Mouse (Mus musculus) limb, embryonic 12.5 days (tissue): ENCODE data around the gene Dtl. TPM values are rescaled to one million over a fixed set of nuclear protein-coding genes. Genes with fewer than 3 reads are reported as not detected.
"Not testable (repeated sequence)": the region's sequence is repeated elsewhere in the genome, so short reads cannot be mapped to it uniquely, and the experiment has no call there.

Source experiments
- ATAC-seq: fragments of 200-750 bp; cut with Nextera tagmentation; 2 replicates; pipeline ENCODE4 v1.8.0; 2017; ENCODE audit warnings: low read depth, moderate TSS enrichment; ENCODE audit not compliant: insufficient number of reproducible peaks, insufficient read depth, low FRiP score, low TSS enrichment
- H3K27ac ChIP-seq: fragments of 300-500 bp; sonication (generic); 2 replicates; pipeline ENCODE4 v1.5.1; 2016; ENCODE audit warnings: mild to moderate bottlenecking, moderate library complexity
- H3K27me3 ChIP-seq: fragments of 300-500 bp; sonication (generic); 2 replicates; pipeline ENCODE4 v1.6.1; 2016; ENCODE audit warnings: mild to moderate bottlenecking, moderate library complexity
- H3K36me3 ChIP-seq: fragments of 300-500 bp; sonication (generic); 2 replicates; pipeline ENCODE4 v1.6.1; 2016; ENCODE audit warnings: mild to moderate bottlenecking, moderate library complexity
- H3K4me1 ChIP-seq: fragments of 300-500 bp; sonication (generic); replicated peaks from 2 replicates; pipeline ENCODE4 v1.6.1; 2016
- H3K4me2 ChIP-seq: fragments of 300-500 bp; sonication (generic); 2 replicates; pipeline ENCODE4 v1.6.1; 2016; ENCODE audit warnings: mild to moderate bottlenecking, moderate library complexity
- H3K4me3 ChIP-seq: fragments of 300-500 bp; sonication (generic); replicated peaks from 2 replicates; pipeline ENCODE4 v1.5.1; 2016; ENCODE audit warnings: mild to moderate bottlenecking
- H3K9ac ChIP-seq: fragments of 300-500 bp; sonication (generic); replicated peaks from 2 replicates; pipeline ENCODE4 v1.6.1; 2016; ENCODE audit warnings: mild to moderate bottlenecking, moderate library complexity
- H3K9me3 ChIP-seq: fragments of 300-500 bp; sonication (generic); 2 replicates; pipeline ENCODE4 v1.6.1; 2016; ENCODE audit warnings: mild to moderate bottlenecking, moderate library complexity
- WGBS: fragments of 180-500 bp; shearing (Covaris S2); methylation state at CpG from one replicate; pipeline ENCODE4 v1.1.7; 2016; 5-methylcytosine and 5-hydroxymethylcytosine counted together
- polyA plus RNA-seq: library from polyadenylated mRNA; unstranded; fragments of >200 nt; fragmentation: Nextera tagmentation; extraction: Ambion mirVana; gene quantifications from 2 replicates; pipeline ENCODE4 v1.2.1, GENCODE M21; 2016

Dtl gene
- polyA plus RNA-seq, 1 experiment from 2014 or later = 91.4 TPM

GRCm38 (mm10) chr1:191519329-191520066, 55.8 kb downstream of the Dtl start:
- Histone ChIP-seq H3K9me3 (no peaks in the 10 kb centered on the region), H3K27me3 (no peaks in the 10 kb centered on the region), H3K27ac (no peak overlapping the region), H3K4me2 (no peak overlapping the region), H3K9ac (no peak overlapping the region), H3K36me3 (no peaks in the 10 kb centered on the region), H3K4me3 (no peak overlapping the region), H3K4me1 (0 out of 2 replicates have a peak, but pooled peaks cover 3% of the 10 kb centered on the region)
- ATAC-seq = no peak
- WGBS = 88% methylated on average over 4 of the region's 4 CpGs

GRCm38 (mm10) chr1:191518911-191519310, 56.4 kb downstream of the Dtl start:
- H3K27me3 ChIP-seq = no peaks in the 10 kb centered on the region
- no peak for ATAC-seq
- 96% methylated on average over 4 of the region's 4 CpGs for WGBS

GRCm38 (mm10) chr1:191517969-191518368, 57.4 kb downstream of the Dtl start:
- no peaks in the 10 kb centered on the region for H3K27me3 ChIP-seq
- no peaks in the 10 kb centered on the region for H3K36me3 ChIP-seq
- 82% methylated on average over 5 of the region's 5 CpGs for WGBS
- no peak overlapping the region for H3K27ac ChIP-seq
- H3K4me1 ChIP-seq = 0 out of 2 replicates have a peak, but pooled peaks cover 3% of the 10 kb centered on the region
- H3K4me3 ChIP-seq = no peak overlapping the region
- ATAC-seq = no peak
- H3K9ac ChIP-seq = no peak overlapping the region
- H3K4me2 ChIP-seq = no peak overlapping the region
- no peaks in the 10 kb centered on the region for H3K9me3 ChIP-seq

More at GRCm38 (mm10) chr1:191518911-191519310, 56.4 kb downstream of the Dtl start:
- Histone ChIP-seq H3K4me3 (no peak overlapping the region), H3K4me1 (0 out of 2 replicates have a peak, but pooled peaks cover 3% of the 10 kb centered on the region), H3K36me3 (no peaks in the 10 kb centered on the region), H3K27ac (no peak overlapping the region), H3K9ac (no peak overlapping the region), H3K9me3 (no peaks in the 10 kb centered on the region), H3K4me2 (no peak overlapping the region)

GRCm38 (mm10) chr1:191517056-191517455, 58.3 kb downstream of the Dtl start:
- Histone ChIP-seq H3K4me1 (0 out of 2 replicates have a peak, but pooled peaks cover 3% of the 10 kb centered on the region), H3K36me3 (no peaks in the 10 kb centered on the region), H3K27me3 (no peaks in the 10 kb centered on the region), H3K9me3 (no peaks in the 10 kb centered on the region), H3K9ac (no peak overlapping the region), H3K27ac (no peak overlapping the region), H3K4me2 (no peak overlapping the region), H3K4me3 (no peak overlapping the region)
- 74% methylated on average over 3 of the region's 3 CpGs for WGBS
- no peak for ATAC-seq

- not testable (repeated sequence) for H3K27me3 ChIP-seq, H3K9me3 ChIP-seq, ATAC-seq, H3K27ac ChIP-seq, H3K4me1 ChIP-seq, H3K36me3 ChIP-seq, H3K4me3 ChIP-seq, H3K4me2 ChIP-seq, H3K9ac ChIP-seq
- WGBS = 86% methylated on average over 2 of the region's 2 CpGs
Observed at GRCm38 (mm10) chr1:191516351-191516750, 59.0 kb downstream of the Dtl start.

GRCm38 (mm10) chr1:191513195-191513594, 62.1 kb downstream of the Dtl start:
- no peak overlapping the region for H3K4me2 ChIP-seq
- no peak for ATAC-seq
- 0 out of 2 replicates have a peak, but pooled peaks cover 3% of the 10 kb centered on the region for H3K4me1 ChIP-seq
- no peak overlapping the region for H3K27ac ChIP-seq
- WGBS = 83% methylated on average over 4 of the region's 4 CpGs
- H3K9ac ChIP-seq = no peak overlapping the region
- H3K9me3 ChIP-seq = no peaks in the 10 kb centered on the region
- no peaks in the 10 kb centered on the region for H3K36me3 ChIP-seq
- H3K4me3 ChIP-seq = no peak overlapping the region
- H3K27me3 ChIP-seq = no peaks in the 10 kb centered on the region

GRCm38 (mm10) chr1:191512383-191512782, 63.0 kb downstream of the Dtl start:
- Histone ChIP-seq H3K4me3 (no peak overlapping the region), H3K36me3 (no peaks in the 10 kb centered on the region), H3K27me3 (no peaks in the 10 kb centered on the region), H3K9me3 (no peaks in the 10 kb centered on the region), H3K27ac (no peak overlapping the region), H3K4me2 (no peak overlapping the region), H3K9ac (no peak overlapping the region), H3K4me1 (0 out of 2 replicates have a peak, but pooled peaks cover 3% of the 10 kb centered on the region)
- WGBS = 72% methylated on average over 4 of the region's 4 CpGs
- ATAC-seq = no peak

- Histone ChIP-seq H3K4me3 (no peak overlapping the region), H3K27ac (no peak overlapping the region), H3K9me3 (no peaks in the 10 kb centered on the region), H3K27me3 (no peaks in the 10 kb centered on the region), H3K4me1 (0 out of 2 replicates have a peak, but pooled peaks cover 3% of the 10 kb centered on the region), H3K36me3 (no peaks in the 10 kb centered on the region), H3K9ac (no peak overlapping the region), H3K4me2 (no peak overlapping the region)
- WGBS = 84% methylated on average over 8 of the region's 8 CpGs
- ATAC-seq = no peak
Observed at GRCm38 (mm10) chr1:191511503-191511902, 63.8 kb downstream of the Dtl start.

- H3K4me3 ChIP-seq = no peak overlapping the region
- no peak for ATAC-seq
- H3K27ac ChIP-seq = no peak overlapping the region
- no peaks in the 10 kb centered on the region for H3K9me3 ChIP-seq
- H3K27me3 ChIP-seq = no peaks in the 10 kb centered on the region
- no peak overlapping the region for H3K9ac ChIP-seq
- no peaks in the 10 kb centered on the region for H3K4me1 ChIP-seq
- no peaks in the 10 kb centered on the region for H3K36me3 ChIP-seq
- WGBS = 80% methylated on average over 3 of the region's 3 CpGs
- H3K4me2 ChIP-seq = no peak overlapping the region
Observed at GRCm38 (mm10) chr1:191509865-191510264, 65.5 kb downstream of the Dtl start.

- no peak overlapping the region for H3K27ac ChIP-seq
- H3K9ac ChIP-seq = no peak overlapping the region
- ATAC-seq = no peak
- H3K27me3 ChIP-seq = no peaks in the 10 kb centered on the region
- H3K36me3 ChIP-seq = no peaks in the 10 kb centered on the region
- H3K4me2 ChIP-seq = no peak overlapping the region
- no peaks in the 10 kb centered on the region for H3K4me1 ChIP-seq
- H3K9me3 ChIP-seq = no peaks in the 10 kb centered on the region
- H3K4me3 ChIP-seq = no peak overlapping the region
- WGBS = 86% methylated on average over 6 of the region's 6 CpGs
Observed at GRCm38 (mm10) chr1:191509131-191509530, 66.2 kb downstream of the Dtl start.

- Histone ChIP-seq H3K36me3 (no peaks in the 10 kb centered on the region), H3K9ac (no peak overlapping the region), H3K4me2 (no peak overlapping the region), H3K4me1 (no peaks in the 10 kb centered on the region), H3K4me3 (no peak overlapping the region), H3K9me3 (no peaks in the 10 kb centered on the region), H3K27me3 (no peaks in the 10 kb centered on the region), H3K27ac (no peak overlapping the region)
- WGBS = 37% methylated on average over 1 of the region's 1 CpGs
- ATAC-seq = no peak
Observed at GRCm38 (mm10) chr1:191506791-191507190, 68.6 kb downstream of the Dtl start.

- no peaks in the 10 kb centered on the region for H3K36me3 ChIP-seq
- no peak overlapping the region for H3K4me2 ChIP-seq
- 95% methylated on average over 6 of the region's 6 CpGs for WGBS
- no peak for ATAC-seq
- H3K9ac ChIP-seq = no peak overlapping the region
- H3K27ac ChIP-seq = no peak overlapping the region
- no peaks in the 10 kb centered on the region for H3K9me3 ChIP-seq
- no peaks in the 10 kb centered on the region for H3K4me1 ChIP-seq
- H3K4me3 ChIP-seq = no peak overlapping the region
- no peaks in the 10 kb centered on the region for H3K27me3 ChIP-seq
Observed at GRCm38 (mm10) chr1:191499666-191500065, 75.7 kb downstream of the Dtl start.
